Mouse (Mus musculus) MEL (cell line): ENCODE measurements at regions not wholly inside any gene's neighbourhood (a gene's known extent, or its start where the extent isn't known, plus 50 kb on each side); places are given as distances from the start of the nearest gene placed in this dataset.

Source experiments
- DNase-seq: peaks from one replicate; pipeline ENCODE4 v3.0.0; 2011; ENCODE audit warnings: low read depth, low spot score
- H3K27ac ChIP-seq: 2 replicates; pipeline ENCODE4 v1.5.1; 2012; ENCODE audit warnings: low read depth, mild to moderate bottlenecking, control low read depth, low read length, moderate library complexity; ENCODE audit not compliant: control insufficient read depth
- H3K27me3 ChIP-seq, 2 experiments: fragments of 150-350 bp in 1 of 2; sonication (generic) in 1 of 2; 2 replicates each; pipeline ENCODE4 v1.6.1; 2012; ENCODE audit warnings: low read length in 2 of 2, mild to moderate bottlenecking in 2 of 2, improper control_type of control experiment in 1 of 2, moderate library complexity in 1 of 2; ENCODE audit not compliant: insufficient read depth in 2 of 2, control insufficient read depth in 1 of 2
- H3K36me3 ChIP-seq, 2 experiments: 2 replicates each; pipeline ENCODE4 v1.6.1; 2012 to 2014; ENCODE audit warnings: low read length in 2 of 2, improper control_type of control experiment in 1 of 2, inconsistent platforms in 1 of 2, mild to moderate bottlenecking in 1 of 2; ENCODE audit not compliant: insufficient read depth in 2 of 2, control insufficient read depth in 1 of 2
- H3K4me1 ChIP-seq, 2 experiments: fragments of 150-350 bp in 1 of 2; sonication (generic) in 1 of 2; 2 replicates each; pipeline ENCODE4 v1.6.1; 2012; ENCODE audit warnings: low read length in 2 of 2, improper control_type of control experiment in 1 of 2, mild to moderate bottlenecking in 1 of 2; ENCODE audit not compliant: insufficient read depth in 2 of 2, control insufficient read depth in 1 of 2
- H3K4me3 ChIP-seq, 2 experiments: fragments of 150-350 bp in 1 of 2; sonication (generic) in 1 of 2; 2 replicates each; pipeline ENCODE4 v1.5.1; 2012; ENCODE audit warnings: low read depth in 2 of 2, low read length in 2 of 2, mild to moderate bottlenecking in 2 of 2, moderate library complexity in 2 of 2, control low read depth in 1 of 2, improper control_type of control experiment in 1 of 2; ENCODE audit not compliant: control insufficient read depth in 1 of 2, insufficient read depth in 1 of 2
- H3K79me2 ChIP-seq: 2 replicates; pipeline ENCODE4 v1.6.1; 2012; ENCODE audit warnings: mild to moderate bottlenecking, low read length, moderate library complexity; ENCODE audit not compliant: control insufficient read depth, poor library complexity, insufficient read depth
- H3K9ac ChIP-seq: 2 replicates; pipeline ENCODE4 v1.6.1; 2012; ENCODE audit warnings: low read depth, mild to moderate bottlenecking, control low read depth, low read length, moderate library complexity; ENCODE audit not compliant: control insufficient read depth, poor library complexity, severe bottlenecking
- H3K9me3 ChIP-seq: fragments of 150-350 bp; sonication (generic); replicated peaks from 2 replicates; pipeline ENCODE4 v1.6.1; 2012; ENCODE audit warnings: mild to moderate bottlenecking, low read length, improper control_type of control experiment, moderate library complexity; ENCODE audit not compliant: insufficient read depth
- BHLHE40 ChIP-seq: IDR thresholded peaks from 2 replicates; pipeline ENCODE4 v1.6.1; 2012; ENCODE audit warnings: low read depth, mild to moderate bottlenecking, inconsistent platforms, low read length, improper control_type of control experiment, borderline replicate concordance
- E2F4 ChIP-seq: IDR thresholded peaks from 2 replicates; pipeline ENCODE4 v1.6.1; 2011; ENCODE audit warnings: low read depth, low read length, improper control_type of control experiment, borderline replicate concordance
- ELF1 ChIP-seq: IDR thresholded peaks from 2 replicates; pipeline ENCODE4 v1.6.1; 2014; ENCODE audit warnings: low read depth, mild to moderate bottlenecking, inconsistent platforms, low read length, improper control_type of control experiment, moderate library complexity
- EP300 ChIP-seq, 2 experiments: IDR thresholded peaks; 2 replicates each; pipeline ENCODE4 v1.6.1; 2011; ENCODE audit warnings: improper control_type of control experiment in 2 of 2, low read length in 2 of 2, low read depth in 1 of 2, mild to moderate bottlenecking in 1 of 2
- HCFC1 ChIP-seq: IDR thresholded peaks from 2 replicates; pipeline ENCODE4 v1.6.1; 2012; ENCODE audit warnings: low read depth, mild to moderate bottlenecking, inconsistent platforms, low read length, improper control_type of control experiment, moderate library complexity
- KAT2A ChIP-seq: conservative IDR thresholded peaks from 2 replicates; pipeline ENCODE4 v1.6.1; 2012; ENCODE audit warnings: low read depth, low read length, improper control_type of control experiment, inconsistent platforms
- MAX ChIP-seq: IDR thresholded peaks from 2 replicates; pipeline ENCODE4 v1.6.1; 2011; ENCODE audit warnings: low read length, improper control_type of control experiment
- MAZ ChIP-seq: IDR thresholded peaks from 2 replicates; pipeline ENCODE4 v1.6.1; 2012; ENCODE audit warnings: low read depth, mild to moderate bottlenecking, inconsistent platforms, low read length, improper control_type of control experiment
- MEF2A ChIP-seq: IDR thresholded peaks from 2 replicates; pipeline ENCODE4 v1.6.1; 2014; ENCODE audit warnings: low read depth, mild to moderate bottlenecking, inconsistent platforms, low read length, improper control_type of control experiment; ENCODE audit not compliant: poor library complexity, insufficient replicate concordance, severe bottlenecking; ENCODE audit errors: extremely low read depth
- RCOR1 ChIP-seq: IDR thresholded peaks from 2 replicates; pipeline ENCODE4 v1.6.1; 2012; ENCODE audit warnings: low read depth, mild to moderate bottlenecking, inconsistent platforms, low read length, improper control_type of control experiment
- SMC3 ChIP-seq: IDR thresholded peaks from 2 replicates; pipeline ENCODE4 v1.6.1; 2011; ENCODE audit warnings: low read depth, low read length, improper control_type of control experiment
- TAL1 ChIP-seq: IDR thresholded peaks from 2 replicates; pipeline ENCODE4 v1.6.1; 2012; ENCODE audit warnings: mild to moderate bottlenecking, inconsistent platforms, low read length, moderate library complexity, mixed read lengths
- TBP ChIP-seq: IDR thresholded peaks from 2 replicates; pipeline ENCODE4 v1.8.0; 2011; ENCODE audit warnings: low read depth, low read length, improper control_type of control experiment
- ZC3H11A ChIP-seq: IDR thresholded peaks from 2 replicates; pipeline ENCODE4 v1.6.1; 2012; ENCODE audit warnings: low read depth, mild to moderate bottlenecking, inconsistent platforms, low read length, improper control_type of control experiment

GRCm38 (mm10) chr8:109310670-109311386 is 183.0 kb upstream of the Pmfbp1 start:
- no peaks in the 10 kb centered on the region for H3K36me3 ChIP-seq
- H3K4me1 ChIP-seq = no peaks in the 10 kb centered on the region
- no peak overlapping the region for H3K9ac ChIP-seq
- no peak for TF ChIP-seq ELF1
- no peaks in the 10 kb centered on the region for H3K27me3 ChIP-seq
- H3K79me2 ChIP-seq = no peaks in the 10 kb centered on the region
- H3K4me3 ChIP-seq = no peak overlapping the region
- H3K9me3 ChIP-seq = no peaks in the 10 kb centered on the region
- no peak overlapping the region for H3K27ac ChIP-seq
- DNase-seq = no peak

GRCm38 (mm10) chr8:109311484-109312210 is 182.2 kb upstream of the Pmfbp1 start:
- Histone ChIP-seq H3K27me3 (no peaks in the 10 kb centered on the region), H3K4me1 (no peaks in the 10 kb centered on the region), H3K9ac (no peak overlapping the region), H3K27ac (no peak overlapping the region), H3K4me3 (no peak overlapping the region), H3K9me3 (no peaks in the 10 kb centered on the region), H3K79me2 (no peaks in the 10 kb centered on the region), H3K36me3 (no peaks in the 10 kb centered on the region)
- TF ChIP-seq EP300 (IDR thresholded peaks at IDR 0.05; ENCODE audit: low read depth in 1 of 2, low read length in 2 of 2) (no peak), ZC3H11A (no peak), MEF2A (no peak), TBP (no peak)
- DNase-seq = no peak

- no peak for TF ChIP-seq RCOR1
- TF ChIP-seq, all 39 proteins: peak for 0
- H3K9ac ChIP-seq = no peak overlapping the region
- no peak overlapping the region for H3K27ac ChIP-seq
- H3K27me3 ChIP-seq = no peaks in the 10 kb centered on the region
- H3K9me3 ChIP-seq = no peaks in the 10 kb centered on the region
- H3K4me1 ChIP-seq = no peaks in the 10 kb centered on the region
- H3K4me3 ChIP-seq = no peak overlapping the region
- no peak for DNase-seq
- no peaks in the 10 kb centered on the region for H3K79me2 ChIP-seq
- no peaks in the 10 kb centered on the region for H3K36me3 ChIP-seq
Observed at GRCm38 (mm10) chr8:109312731-109313130, 181.1 kb upstream of the Pmfbp1 start.

- no peak overlapping the region for H3K4me3 ChIP-seq
- no peaks in the 10 kb centered on the region for H3K79me2 ChIP-seq
- no peaks in the 10 kb centered on the region for H3K27me3 ChIP-seq
- TF ChIP-seq TAL1 (no peak), BHLHE40 (no peak), HCFC1 (no peak), MAX (no peak), SMC3 (no peak), ELF1 (no peak), KAT2A (no peak), E2F4 (no peak), MAZ (no peak)
- TF ChIP-seq, all 39 proteins: peak for 0
- H3K9me3 ChIP-seq = no peaks in the 10 kb centered on the region
- H3K36me3 ChIP-seq = no peaks in the 10 kb centered on the region
- H3K4me1 ChIP-seq = no peaks in the 10 kb centered on the region
- no peak for DNase-seq
- no peak overlapping the region for H3K9ac ChIP-seq
- H3K27ac ChIP-seq = no peak overlapping the region
Observed at GRCm38 (mm10) chr8:109320955-109321354, 172.9 kb upstream of the Pmfbp1 start.
